26 mouse cellular contexts compared by ENCODE assay signal in the genomic region with DNA sequence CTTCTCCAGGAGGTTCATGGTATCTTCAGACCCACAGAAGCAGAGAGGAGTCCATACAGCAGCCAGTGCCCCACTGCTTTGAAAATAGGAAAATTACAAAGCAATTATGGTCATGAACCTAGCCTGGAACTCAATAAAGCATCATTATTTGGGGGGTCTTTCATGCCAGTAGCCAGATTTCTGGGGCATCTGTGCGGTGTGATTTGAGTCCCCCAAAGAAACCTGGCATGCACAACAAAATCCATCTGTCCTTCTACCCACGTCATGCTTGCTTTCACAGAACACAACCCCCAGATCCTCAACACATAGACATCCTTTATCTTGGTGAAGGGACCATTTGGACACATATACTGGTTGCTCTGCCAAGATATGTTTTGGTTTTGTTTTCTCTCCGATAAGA.
DNase-seq lines count a peak whose midpoint lies in the region; ATAC-seq and TF ChIP-seq lines count a peak whose summit lies in the region.
"Had no signal": no experiment of that assay in that cellular context is flagged by ENCODE, and none has a peak within 500 bp of the region (broad histone marks: within the 10 kb centered on the region; RNA-seq: fewer than 3 reads in every experiment).

No protein-coding gene starts in this region.

- no peaks in the 10 kb centered on the region for H3K9me3 ChIP-seq in hindbrain, embryonic 11.5 days (ENCODE audit: control insufficient read depth, low read length)
- H3K9me3 ChIP-seq in hindbrain, postnatal 0 days (ENCODE audit: low read length) = no peaks in the 10 kb centered on the region
- H3K9me3 ChIP-seq: embryonic facial prominence, embryonic 12.5 days; forebrain, embryonic 12.5 days; G1E; heart, embryonic 12.5 days; hindbrain, embryonic 15.5 days; limb, embryonic 15.5 days had no signal

- no peak overlapping the region for H3K4me2 ChIP-seq in hindbrain, embryonic 11.5 days (replicated peaks; ENCODE audit: low read depth, low read length)
- no peak overlapping the region for H3K4me2 ChIP-seq in hindbrain, postnatal 0 days (ENCODE audit: low read depth, low read length)
- H3K4me2 ChIP-seq: embryonic facial prominence, embryonic 12.5 days; forebrain, embryonic 12.5 days; heart, embryonic 12.5 days; hindbrain, embryonic 15.5 days; limb, embryonic 15.5 days; lung, embryonic 14.5 days had no signal

- H3K27ac ChIP-seq in hindbrain, embryonic 11.5 days (ENCODE audit: low read depth, low read length) = 0 out of 2 replicates have a peak overlapping the region, but pooled peaks have one; percentile 25
- H3K27ac ChIP-seq in hindbrain, postnatal 0 days = no peak overlapping the region
- H3K27ac ChIP-seq: embryonic facial prominence, embryonic 12.5 days; hindbrain, embryonic 15.5 days; limb, embryonic 15.5 days; liver, embryonic 14.5 days had no signal

- H3K4me3 ChIP-seq in hindbrain, embryonic 11.5 days (ENCODE audit: low read depth, low read length) = no peak overlapping the region
- no peak overlapping the region for H3K4me3 ChIP-seq in hindbrain, postnatal 0 days (ENCODE audit: low read length)
- H3K4me3 ChIP-seq: embryonic facial prominence, embryonic 12.5 days; forebrain, embryonic 12.5 days; heart, embryonic 12.5 days; hindbrain, embryonic 15.5 days; limb, embryonic 15.5 days had no signal

- H3K36me3 ChIP-seq in hindbrain, embryonic 11.5 days (ENCODE audit: control insufficient read depth, insufficient read depth, low read length) = no peaks in the 10 kb centered on the region
- H3K36me3 ChIP-seq in hindbrain, postnatal 0 days (ENCODE audit: insufficient read depth, low read length) = no peaks in the 10 kb centered on the region
- H3K36me3 ChIP-seq: embryonic facial prominence, embryonic 12.5 days; forebrain, embryonic 12.5 days; G1E; heart, embryonic 12.5 days; hindbrain, embryonic 15.5 days; limb, embryonic 15.5 days had no signal

- no peak for TF ChIP-seq CTCF in hindbrain, postnatal 0 days (IDR thresholded peaks at IDR 0.05; ENCODE audit: low read depth)

- ATAC-seq in hindbrain, embryonic 11.5 days (ENCODE audit: low FRiP score) = no peak
- no peak for ATAC-seq in hindbrain, postnatal 0 days
- ATAC-seq in inflammation-experienced regulatory T-cells, adult 6 months = no peak
- ATAC-seq: intestine, embryonic 16.5 days; Patski had no signal

- H3K9ac ChIP-seq in hindbrain, embryonic 11.5 days (ENCODE audit: low read depth, low read length) = no peak overlapping the region
- no peak overlapping the region for H3K9ac ChIP-seq in hindbrain, postnatal 0 days (replicated peaks; ENCODE audit: low read length)
- H3K9ac ChIP-seq: embryonic facial prominence, embryonic 12.5 days; forebrain, embryonic 12.5 days; heart, embryonic 12.5 days; hindbrain, embryonic 15.5 days; limb, embryonic 15.5 days; liver, embryonic 14.5 days; lung, embryonic 14.5 days had no signal

- no peak for DNase-seq in hindbrain, embryonic 11.5 days (ENCODE audit: low spot score)
- DNase-seq in hindbrain, postnatal 0 days (ENCODE audit: low spot score) = no peak
- DNase-seq in brain, adult 2 months (ENCODE audit: low read depth, low spot score) = peak; percentile 36
- peak; percentile 39 for DNase-seq in layer of hippocampus, adult 11-12 months (ENCODE audit: low spot score)
- DNase-seq in layer of hippocampus, postnatal 10 days (ENCODE audit: low spot score in 2 of 2) = peak; percentile 40 to 47
- DNase-seq in kidney, postnatal 36 days = no peak
- DNase-seq: adrenal gland, postnatal 36 days; B cell, adult 2 months; cerebellum, adult 11-12 months; cerebellum, postnatal 25 days; heart, postnatal 10 days; kidney, postnatal 25 days; lung, embryonic 14.5 days; lung, postnatal 4 days; thymus, postnatal 14 days had no signal

- 43% methylated on average over 3 of the region's 3 CpGs for WGBS in hindbrain, embryonic 11.5 days
- WGBS in hindbrain, postnatal 0 days = 32% methylated on average over 3 of the region's 3 CpGs

- peaks cover 11% of the 10 kb centered on the region; the same call in 1 of the 2 replicates for H3K27me3 ChIP-seq in hindbrain, embryonic 11.5 days (ENCODE audit: control insufficient read depth, insufficient read depth, low read length)
- no peaks in the 10 kb centered on the region for H3K27me3 ChIP-seq in hindbrain, postnatal 0 days (ENCODE audit: insufficient read depth, low read length)
- H3K27me3 ChIP-seq: CH12.LX; embryonic facial prominence, embryonic 12.5 days; heart, embryonic 12.5 days; limb, embryonic 15.5 days; Patski had no signal

- 0 out of 2 replicates have a peak, but pooled peaks cover 2% of the 10 kb centered on the region for H3K4me1 ChIP-seq in hindbrain, embryonic 11.5 days (replicated peaks; ENCODE audit: control insufficient read depth, insufficient read depth, low read length)
- H3K4me1 ChIP-seq in hindbrain, postnatal 0 days (ENCODE audit: insufficient read depth, low read length) = 0 out of 2 replicates have a peak, but pooled peaks cover 4% of the 10 kb centered on the region
- H3K4me1 ChIP-seq: embryonic facial prominence, embryonic 12.5 days; heart, embryonic 12.5 days; limb, embryonic 15.5 days had no signal

Comparison
In these comparisons a context has a peak if more than half of its experiments do, and no peak if none do; other contexts are left out.
1. DNase-seq: peak in brain, adult 2 months (single experiment), layer of hippocampus, adult 11-12 months (single experiment) and layer of hippocampus, postnatal 10 days (2 of 2); none in hindbrain, embryonic 11.5 days (single experiment), hindbrain, postnatal 0 days (single experiment) and kidney, postnatal 36 days (0 of 2).